Mouse (Mus musculus): ENCODE measurements around the gene Abca12. TPM values are rescaled to one million over a fixed set of nuclear protein-coding genes. Genes with fewer than 3 reads are reported as not detected.

Gene Abca12
- polyA plus RNA-seq, 1 experiment from 2014 or later = 8.3 TPM

DNA sequence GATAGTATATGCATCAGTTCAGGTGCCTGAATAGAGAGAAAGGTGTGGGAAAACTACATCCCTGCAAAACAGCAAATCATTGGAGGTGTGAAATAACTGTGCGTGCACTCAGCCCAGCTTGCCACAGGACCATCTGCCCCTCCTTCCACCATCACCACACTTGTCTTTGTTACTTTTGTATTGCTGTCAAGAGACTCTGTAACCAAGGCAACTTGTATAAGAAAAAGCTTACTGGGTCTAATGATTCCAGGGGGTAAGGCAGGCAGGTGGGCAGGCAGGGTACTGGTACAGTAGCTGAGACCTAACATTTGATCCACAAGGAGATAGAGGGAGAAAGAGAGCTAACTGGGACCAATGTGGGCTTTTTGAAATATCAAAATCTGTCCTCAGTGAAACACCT lies 220.8 kb downstream of the Abca12 start:
- DNase-seq (ENCODE audit: low spot score) (no peak), ATAC-seq (ENCODE audit: low FRiP score, low TSS enrichment) (no peak)
- Histone ChIP-seq H3K4me3 (ENCODE audit: low read depth, low read length) (no peak overlapping the region), H3K36me3 (ENCODE audit: control insufficient read depth, insufficient read depth, low read length) (no peaks in the 10 kb centered on the region), H3K27me3 (ENCODE audit: control insufficient read depth, insufficient read depth, low read length) (no peaks in the 10 kb centered on the region), H3K4me1 (replicated peaks; ENCODE audit: control insufficient read depth, insufficient read depth) (no peaks in the 10 kb centered on the region), H3K27ac (replicated peaks) (no peak overlapping the region), H3K9ac (ENCODE audit: low read length) (no peak overlapping the region), H3K4me2 (replicated peaks; ENCODE audit: low read depth) (no peak overlapping the region), H3K9me3 (ENCODE audit: control insufficient read depth, low read length) (no peaks in the 10 kb centered on the region)
- TF ChIP-seq CTCF (IDR thresholded peaks at IDR 0.05; ENCODE audit: low read depth) = no peak
- no peak for TF ChIP-seq EP300 (optimal IDR thresholded peaks at IDR 0.05)
- whole genome bisulfite sequencing = 89% methylated on average over 1 of the region's 1 CpGs

Other genes with a start within 250 kb of the Abca12 start
- 26.5 and 32.5 TPM in 2 replicates for gene Atic, start 142.2 kb upstream of the Abca12 start, polyA plus RNA-seq (2015; fragmentation: Nextera tagmentation; extraction: Ambion mirVana)
- gene Fn1, start 238.3 kb upstream of the Abca12 start, polyA plus RNA-seq (2015; fragmentation: Nextera tagmentation; extraction: Ambion mirVana) = 65.1 and 74.2 TPM in 2 replicates